In the genomic region with DNA sequence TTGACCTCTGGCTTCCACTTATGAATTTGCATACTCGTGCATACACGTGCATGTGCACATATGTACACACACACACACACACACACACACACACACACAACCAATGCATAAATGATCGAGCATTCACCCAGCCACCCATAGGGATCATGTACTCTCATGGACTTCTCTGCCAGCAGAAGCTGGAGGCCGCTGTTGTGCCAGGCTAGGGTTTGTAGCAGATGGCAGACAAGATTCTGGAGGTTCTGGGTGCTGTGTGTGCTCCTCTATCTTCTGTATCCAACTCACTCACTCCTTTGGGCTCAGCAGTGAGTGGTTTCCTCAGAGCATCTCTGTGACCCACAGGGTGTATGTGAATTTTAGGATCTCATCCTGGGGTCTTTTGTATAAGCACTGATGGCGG, we compare ENCODE assay signal across 23 mouse cellular contexts.
"Had no signal": no experiment of that assay in that cellular context is flagged by ENCODE, and none has a peak within 500 bp of the region (broad histone marks: within the 10 kb centered on the region; RNA-seq: fewer than 3 reads in every experiment).

No protein-coding gene starts in this region.

- ATAC-seq: liver, embryonic 12.5 days; midbrain, embryonic 13.5 days; midbrain, embryonic 16.5 days had no signal

- H3K27me3 ChIP-seq: limb, embryonic 13.5 days; liver, embryonic 12.5 days; liver, embryonic 15.5 days; lung, embryonic 15.5 days; megakaryocyte, embryonic 14.5 days; midbrain, embryonic 13.5 days; neural tube, embryonic 13.5 days; stomach, embryonic 15.5 days had no signal

- H3K27ac ChIP-seq: limb, embryonic 10.5 days; limb, embryonic 13.5 days; liver, embryonic 12.5 days; liver, embryonic 15.5 days; lung, embryonic 15.5 days; midbrain, embryonic 10.5 days; midbrain, embryonic 13.5 days; neural tube, embryonic 13.5 days; stomach, embryonic 15.5 days had no signal

- H3K4me1 ChIP-seq: liver, embryonic 12.5 days; liver, embryonic 15.5 days; lung, embryonic 15.5 days; megakaryocyte, embryonic 14.5 days; midbrain, embryonic 10.5 days; stomach, embryonic 15.5 days had no signal

- H3K4me2 ChIP-seq: limb, embryonic 13.5 days; liver, embryonic 12.5 days; liver, embryonic 15.5 days; lung, embryonic 15.5 days; midbrain, embryonic 13.5 days; neural tube, embryonic 13.5 days; stomach, embryonic 15.5 days had no signal

- H3K9ac ChIP-seq: limb, embryonic 13.5 days; liver, embryonic 12.5 days; liver, embryonic 15.5 days; lung, embryonic 15.5 days; midbrain, embryonic 13.5 days; neural tube, embryonic 13.5 days; stomach, embryonic 15.5 days had no signal

- H3K4me3 ChIP-seq: limb, embryonic 10.5 days; limb, embryonic 13.5 days; liver, embryonic 12.5 days; liver, embryonic 15.5 days; lung, embryonic 15.5 days; megakaryocyte, embryonic 14.5 days; midbrain, embryonic 10.5 days; midbrain, embryonic 13.5 days; myocyte; neural tube, embryonic 13.5 days; stomach, embryonic 15.5 days had no signal

- DNase-seq: kidney, adult 18-20 months; kidney, adult 9 months; kidney, postnatal 25 days; liver; lung, adult 18-20 months; lung, postnatal 10 days; lung, postnatal 36 days; retina, postnatal 1 day; right cerebral cortex, postnatal 25 days; spleen, adult 18-20 months; thymus, postnatal 25 days had no signal

- H3K36me3 ChIP-seq: limb, embryonic 10.5 days; limb, embryonic 13.5 days; liver, embryonic 12.5 days; liver, embryonic 15.5 days; lung, embryonic 15.5 days; midbrain, embryonic 10.5 days; midbrain, embryonic 13.5 days; neural tube, embryonic 13.5 days; stomach, embryonic 15.5 days had no signal

- H3K9me3 ChIP-seq: limb, embryonic 10.5 days; limb, embryonic 13.5 days; liver, embryonic 12.5 days; liver, embryonic 15.5 days; lung, embryonic 15.5 days; midbrain, embryonic 10.5 days; midbrain, embryonic 13.5 days; stomach, embryonic 15.5 days had no signal
